In genomic region chr13:31806890-31807735, GRCm38 (mm10) we compare ENCODE assay signal across 8 mouse cellular contexts. TPM values are rescaled to one million over a fixed set of nuclear protein-coding genes. Genes with fewer than 3 reads are reported as not detected.
A peak's percentile ranks its signal among the peaks of the same experiment; 100 is the strongest.
DNase-seq lines count a peak whose midpoint lies in the region; ATAC-seq and TF ChIP-seq lines count a peak whose summit lies in the region.

No protein-coding gene starts in this region.

- peak; percentile 58 for DNase-seq in adrenal gland, postnatal 36 days
- no peak for DNase-seq in kidney, postnatal 0 days (ENCODE audit: low spot score)
- peak; percentile 68 for DNase-seq in neural tube, embryonic 11.5 days (ENCODE audit: low spot score)
- no peak for DNase-seq in left cerebral cortex, adult 11 months (ENCODE audit: low spot score)
- DNase-seq in thymus, adult 18-20 months, result no peak

- H3K9me3 ChIP-seq in megakaryocyte, embryonic 14.5 days, result peaks cover 13% of the 10 kb centered on the region
- H3K9me3 ChIP-seq in heart, embryonic 11.5 days (replicated peaks; ENCODE audit: control insufficient read depth, low read length), result no peaks in the 10 kb centered on the region
- H3K9me3 ChIP-seq in kidney, postnatal 0 days (replicated peaks; ENCODE audit: low read length), result no peaks in the 10 kb centered on the region
- H3K9me3 ChIP-seq in neural tube, embryonic 11.5 days (ENCODE audit: control insufficient read depth, low read length), result no peaks in the 10 kb centered on the region

- peaks cover 61% of the 10 kb centered on the region for H3K4me1 ChIP-seq in megakaryocyte, embryonic 14.5 days
- peaks cover 9% of the 10 kb centered on the region; the same call in 1 of the 2 replicates for H3K4me1 ChIP-seq in heart, embryonic 11.5 days (ENCODE audit: control insufficient read depth, insufficient read depth, low read length)
- H3K4me1 ChIP-seq in kidney, postnatal 0 days (replicated peaks; ENCODE audit: insufficient read depth, low read length), result peaks cover 12% of the 10 kb centered on the region; the same call in 1 of the 2 replicates
- peaks cover 7% of the 10 kb centered on the region; the same call in 1 of the 2 replicates for H3K4me1 ChIP-seq in neural tube, embryonic 11.5 days (ENCODE audit: control insufficient read depth, insufficient read depth, low read length)

- H3K4me3 ChIP-seq in megakaryocyte, embryonic 14.5 days (replicated peaks), result peak overlapping the region; percentile 94
- H3K4me3 ChIP-seq in heart, embryonic 11.5 days (ENCODE audit: low read depth, low read length), result peak overlapping the region; percentile 70
- H3K4me3 ChIP-seq in kidney, postnatal 0 days (replicated peaks; ENCODE audit: low read depth, low read length), result peak overlapping the region; percentile 87
- H3K4me3 ChIP-seq in neural tube, embryonic 11.5 days (ENCODE audit: low read depth, low read length), result peak overlapping the region; percentile 57

- TF ChIP-seq CTCF in kidney, postnatal 0 days (IDR thresholded peaks at IDR 0.05; ENCODE audit: low read depth), result no peak

- ATAC-seq in megakaryocyte, adult 5-6 weeks (ENCODE audit: poor library complexity, severe bottlenecking), result no peak
- ATAC-seq in heart, embryonic 11.5 days (replicated peaks; ENCODE audit: insufficient number of reproducible peaks, low FRiP score, low TSS enrichment), result peak; percentile 13; the same call in 1 of the 2 replicates
- peak; percentile 11; the same call in 1 of the 2 replicates for ATAC-seq in kidney, postnatal 0 days (replicated peaks; ENCODE audit: low FRiP score, low read depth)
- peak; percentile 25; the same call in 1 of the 2 replicates for ATAC-seq in neural tube, embryonic 11.5 days (ENCODE audit: insufficient read depth, low FRiP score, low TSS enrichment)

- peak overlapping the region; percentile 99 for H3K27ac ChIP-seq in heart, embryonic 11.5 days (ENCODE audit: low read depth, low read length)
- peak overlapping the region; percentile 97 for H3K27ac ChIP-seq in kidney, postnatal 0 days
- peak overlapping the region; percentile 93 for H3K27ac ChIP-seq in neural tube, embryonic 11.5 days (ENCODE audit: low read depth, low read length)

- H3K9ac ChIP-seq in heart, embryonic 11.5 days (ENCODE audit: low read depth, low read length), result peak overlapping the region; percentile 92
- H3K9ac ChIP-seq in kidney, postnatal 0 days (ENCODE audit: low read depth, low read length), result peak overlapping the region; percentile 93
- H3K9ac ChIP-seq in neural tube, embryonic 11.5 days (ENCODE audit: low read length), result peak overlapping the region; percentile 79

- WGBS in heart, embryonic 11.5 days (ENCODE audit: insufficient replicate concordance), result under 1% methylated on average over 101 of the region's 101 CpGs
- under 1% methylated on average over 98 of the region's 101 CpGs for WGBS in kidney, postnatal 0 days
- WGBS in neural tube, embryonic 11.5 days, result under 1% methylated on average over 75 of the region's 101 CpGs

- peaks cover 93% of the 10 kb centered on the region for H3K27me3 ChIP-seq in megakaryocyte, embryonic 14.5 days (replicated peaks)
- H3K27me3 ChIP-seq in heart, embryonic 11.5 days (ENCODE audit: control insufficient read depth, insufficient read depth, low read length), result peaks cover 71% of the 10 kb centered on the region
- H3K27me3 ChIP-seq in kidney, postnatal 0 days (ENCODE audit: insufficient read depth, low read length), result no peaks in the 10 kb centered on the region
- H3K27me3 ChIP-seq in neural tube, embryonic 11.5 days (ENCODE audit: control insufficient read depth, insufficient read depth, low read length), result peaks cover 90% of the 10 kb centered on the region

- H3K4me2 ChIP-seq in heart, embryonic 11.5 days, result peak overlapping the region; percentile 91
- H3K4me2 ChIP-seq in kidney, postnatal 0 days (ENCODE audit: low read length), result peak overlapping the region; percentile 85
- peak overlapping the region; percentile 75 for H3K4me2 ChIP-seq in neural tube, embryonic 11.5 days (ENCODE audit: low read depth)

- no peaks in the 10 kb centered on the region for H3K36me3 ChIP-seq in megakaryocyte, embryonic 14.5 days (replicated peaks; ENCODE audit: low read length)
- H3K36me3 ChIP-seq in heart, embryonic 11.5 days (ENCODE audit: control insufficient read depth, insufficient read depth, low read length), result no peaks in the 10 kb centered on the region
- no peaks in the 10 kb centered on the region for H3K36me3 ChIP-seq in kidney, postnatal 0 days (ENCODE audit: insufficient read depth, low read length)
- H3K36me3 ChIP-seq in neural tube, embryonic 11.5 days (ENCODE audit: control insufficient read depth, insufficient read depth, low read length), result no peaks in the 10 kb centered on the region

RNA-seq across cellular contexts. Expression of gene Foxc1, which starts 0.7 kb away (rescaled TPM):
- polyA plus RNA-seq in megakaryocyte, embryonic 14.5 days (2012; ENCODE audit: insufficient read depth, low replicate concordance), result 0.17 and 0.74 TPM in 2 replicates
- 0.18 and 0.30 TPM in 2 replicates for total RNA-seq in megakaryocyte, adult 5-6 weeks (2015)
- total RNA-seq in megakaryocyte, adult 5-6 weeks (2017), result 0.07 and 0.28 TPM in 2 replicates
- total RNA-seq in adrenal gland, postnatal 36 days (2021), result 1 to 10 TPM; 9.3 to 9.4 TPM
- 4.0 and 4.2 TPM in 2 replicates for polyA plus RNA-seq in heart, embryonic 11.5 days (2014; fragmentation: Nextera tagmentation; extraction: Ambion mirVana)
- 5.7 and 7.6 TPM in 2 replicates for polyA plus RNA-seq in kidney, postnatal 0 days (2015; fragmentation: Nextera tagmentation; extraction: Ambion mirVana)
- 7.4 and 8.1 TPM in 2 replicates for polyA plus RNA-seq in neural tube, embryonic 11.5 days (2014; fragmentation: Nextera tagmentation; extraction: Ambion mirVana)

Comparison
In these comparisons a context has a peak if more than half of its experiments do, and no peak if none do; other contexts are left out.
1. DNase-seq: peak in adrenal gland, postnatal 36 days (2 of 2) and neural tube, embryonic 11.5 days (single experiment); none in kidney, postnatal 0 days (single experiment), left cerebral cortex, adult 11 months (single experiment) and thymus, adult 18-20 months (0 of 2).
2. Peak in every context shown above with its lines, with median percentiles within 50 percentile points of each other: H3K4me3 ChIP-seq, H3K27ac ChIP-seq, H3K4me2 ChIP-seq and H3K9ac ChIP-seq.